Mouse (Mus musculus) brain, embryonic 14.5 days (tissue): Measurements from ENCODE around the gene Traip.

Experiments used
- CTCF ChIP-seq: fragments of 200-500 bp; IDR thresholded peaks from 2 replicates; pipeline ENCODE4 v1.5.1; 2012; ENCODE audit warnings: inconsistent platforms, mild to moderate bottlenecking, moderate library complexity, borderline replicate concordance; ENCODE audit not compliant: insufficient read depth, insufficient read length; ENCODE audit errors: extremely low read depth
- POLR2A ChIP-seq: fragments of 200-500 bp; IDR thresholded peaks from 2 replicates; pipeline ENCODE4 v1.6.1; 2012; ENCODE audit warnings: mild to moderate bottlenecking, inconsistent platforms, borderline replicate concordance; ENCODE audit not compliant: poor library complexity, insufficient read depth, insufficient read length, severe bottlenecking; ENCODE audit errors: extremely low read depth

DNA sequence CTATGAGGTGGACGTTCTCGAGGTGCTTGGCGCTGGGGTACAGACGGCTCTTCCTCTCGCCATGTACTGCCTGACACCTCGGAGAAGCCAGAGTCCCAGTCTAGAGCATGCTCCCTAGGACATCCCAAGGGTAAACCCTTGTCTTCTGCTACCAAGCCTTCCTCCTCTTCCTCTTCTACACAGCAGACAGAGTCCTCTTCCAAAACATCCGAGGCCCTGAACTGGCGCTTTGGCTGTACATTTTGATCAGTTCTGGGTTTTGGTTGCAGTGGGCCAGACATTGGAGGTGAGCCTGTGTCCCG, 34.8 kb downstream of the Traip start:
- TF ChIP-seq CTCF (no peak), POLR2A (no peak)
